ENCODE assay signal across 9 mouse cellular contexts in the genomic region with DNA sequence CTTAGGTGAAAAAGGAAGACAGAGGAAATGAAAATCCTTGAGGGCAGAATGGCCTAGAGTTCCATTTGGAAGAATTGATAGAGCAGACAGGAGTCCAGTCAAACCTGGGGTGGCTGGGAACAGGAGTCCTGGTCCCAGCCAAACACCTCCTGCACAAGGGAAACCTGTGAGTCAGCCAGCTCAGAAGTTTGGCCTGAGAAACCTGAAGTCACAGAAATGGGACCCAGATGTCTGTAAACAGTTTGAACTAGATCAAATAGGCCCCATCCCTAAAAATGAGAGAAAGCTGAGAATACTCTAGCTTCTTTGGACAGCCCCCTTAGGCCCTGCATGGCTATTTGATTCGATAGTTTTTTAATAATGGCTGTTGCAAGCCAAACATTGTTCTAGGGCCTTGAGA. TPM values are rescaled to one million over a fixed set of nuclear protein-coding genes. Genes with fewer than 3 reads are reported as not detected.
A peak's percentile ranks its signal among the peaks of the same experiment; 100 is the strongest.
DNase-seq lines count a peak whose midpoint lies in the region; ATAC-seq and TF ChIP-seq lines count a peak whose summit lies in the region.
"Had no signal": no experiment of that assay in that cellular context is flagged by ENCODE, and none has a peak within 500 bp of the region (broad histone marks: within the 10 kb centered on the region; RNA-seq: fewer than 3 reads in every experiment).

No protein-coding gene starts in this region.

- peak overlapping the region; percentile 77 for H3K4me3 ChIP-seq in kidney, embryonic 14.5 days (ENCODE audit: low read length)
- H3K4me3 ChIP-seq in cortical plate, adult 2 months (ENCODE audit: insufficient read depth, low read length), result peak overlapping the region; percentile 70; the same call in 1 of the 2 replicates
- H3K4me3 ChIP-seq in forebrain, postnatal 0 days (ENCODE audit: low read depth, low read length), result no peak overlapping the region
- peak overlapping the region; percentile 68; the same call in 1 of the 2 replicates for H3K4me3 ChIP-seq in midbrain, embryonic 13.5 days (replicated peaks)

- H3K4me1 ChIP-seq in kidney, embryonic 14.5 days (ENCODE audit: control insufficient read depth, insufficient read depth, low read length), result peaks cover 17% of the 10 kb centered on the region
- H3K4me1 ChIP-seq in cortical plate, adult 2 months (ENCODE audit: control insufficient read depth, insufficient read depth, low read length), result peaks cover 6% of the 10 kb centered on the region; the same call in 1 of the 2 replicates
- no peaks in the 10 kb centered on the region for H3K4me1 ChIP-seq in forebrain, postnatal 0 days (ENCODE audit: insufficient read depth)
- H3K4me1 ChIP-seq in midbrain, embryonic 13.5 days (replicated peaks), result peaks cover 19% of the 10 kb centered on the region

- ATAC-seq in kidney, embryonic 14.5 days (ENCODE audit: low FRiP score, low TSS enrichment), result no peak
- ATAC-seq in forebrain, postnatal 0 days, result no peak
- no peak for ATAC-seq in midbrain, embryonic 13.5 days

- H3K27me3 ChIP-seq in kidney, embryonic 14.5 days (ENCODE audit: control insufficient read depth, insufficient read depth, low read length), result no peaks in the 10 kb centered on the region
- H3K27me3 ChIP-seq in forebrain, postnatal 0 days (ENCODE audit: insufficient read depth, low read length), result no peaks in the 10 kb centered on the region
- 0 out of 2 replicates have a peak, but pooled peaks cover 4% of the 10 kb centered on the region for H3K27me3 ChIP-seq in midbrain, embryonic 13.5 days

- H3K4me2 ChIP-seq in kidney, embryonic 14.5 days (replicated peaks; ENCODE audit: low read depth, low read length), result peak overlapping the region; percentile 90
- H3K4me2 ChIP-seq in forebrain, postnatal 0 days (ENCODE audit: low read depth), result 0 out of 2 replicates have a peak overlapping the region, but pooled peaks have one; percentile 93
- peak overlapping the region; percentile 94; the same call in 1 of the 2 replicates for H3K4me2 ChIP-seq in midbrain, embryonic 13.5 days (replicated peaks)

- DNase-seq in kidney, postnatal 4 days, result no peak
- DNase-seq in forebrain, postnatal 0 days, result no peak
- no peak for DNase-seq in urinary bladder, postnatal 36 days (ENCODE audit: low spot score in 2 of 2)
- no peak for DNase-seq in yolk sac, embryonic 10.5 days (ENCODE audit: low spot score)
- no peak for DNase-seq in layer of hippocampus, postnatal 10 days (ENCODE audit: low spot score in 2 of 2)

- WGBS in kidney, embryonic 14.5 days, result 90% methylated on average over 1 of the region's 1 CpGs
- 88% methylated on average over 1 of the region's 1 CpGs for WGBS in forebrain, postnatal 0 days
- 86% methylated on average over 1 of the region's 1 CpGs for WGBS in midbrain, embryonic 13.5 days

- no peaks in the 10 kb centered on the region for H3K9me3 ChIP-seq in kidney, embryonic 14.5 days (ENCODE audit: control insufficient read depth, low read length)
- no peaks in the 10 kb centered on the region for H3K9me3 ChIP-seq in forebrain, postnatal 0 days (ENCODE audit: low read length)
- no peaks in the 10 kb centered on the region for H3K9me3 ChIP-seq in midbrain, embryonic 13.5 days

- TF ChIP-seq POLR2A in cortical plate, adult 2 months (IDR thresholded peaks at IDR 0.05; ENCODE audit: extremely low read depth, insufficient read depth, low read length), result no peak

- peaks cover 17% of the 10 kb centered on the region for H3K36me3 ChIP-seq in kidney, embryonic 14.5 days (ENCODE audit: control insufficient read depth, insufficient read depth, low read length)
- H3K36me3 ChIP-seq in forebrain, postnatal 0 days (ENCODE audit: insufficient read depth), result peaks cover 25% of the 10 kb centered on the region
- H3K36me3 ChIP-seq in midbrain, embryonic 13.5 days, result peaks cover 42% of the 10 kb centered on the region

- H3K9ac ChIP-seq in kidney, embryonic 14.5 days (ENCODE audit: low read depth, low read length), result no peak overlapping the region; the same call in 1 of the 2 replicates
- H3K9ac ChIP-seq in forebrain, postnatal 0 days, result no peak overlapping the region
- no peak overlapping the region for H3K9ac ChIP-seq in midbrain, embryonic 13.5 days (replicated peaks)

- H3K27ac ChIP-seq in kidney, embryonic 14.5 days (ENCODE audit: low read depth, low read length), result no peak overlapping the region
- H3K27ac ChIP-seq in cortical plate, adult 2 months (ENCODE audit: insufficient read depth, low read length), result no peak overlapping the region
- no peak overlapping the region for H3K27ac ChIP-seq in forebrain, postnatal 0 days (ENCODE audit: low read depth, low read length)
- no peak overlapping the region for H3K27ac ChIP-seq in midbrain, embryonic 13.5 days

- TF ChIP-seq CTCF in cortical plate, adult 2 months (IDR thresholded peaks at IDR 0.05; ENCODE audit: extremely low read depth, insufficient read depth, low read length), result no peak
- no peak for TF ChIP-seq CTCF in forebrain, postnatal 0 days (IDR thresholded peaks at IDR 0.05; ENCODE audit: low read depth)

RNA-seq across cellular contexts. Expression of gene Rab43, which starts 0.7 kb away (rescaled TPM):
- polyA plus RNA-seq in kidney, embryonic 14.5 days (2014; fragmentation: Nextera tagmentation; extraction: Ambion mirVana), result 8.1 and 9.9 TPM in 2 replicates
- 13.9 and 14.4 TPM in 2 replicates for polyA plus RNA-seq in cortical plate, adult 2 months (2012; rRNA removed)
- total RNA-seq in forebrain, postnatal 0 days (2014; rRNA removed), result 14.2 and 24.3 TPM in 2 replicates
- polyA plus RNA-seq in forebrain, postnatal 0 days (2015; fragmentation: Nextera tagmentation; extraction: Ambion mirVana), result 7.2 and 9.3 TPM in 2 replicates
- polyA plus RNA-seq in midbrain, embryonic 13.5 days (2015; fragmentation: Nextera tagmentation; extraction: Ambion mirVana), result 7.5 and 9.6 TPM in 2 replicates
- 10 to 100 TPM; 19.3 to 21.2 TPM for total RNA-seq in layer of hippocampus, postnatal 10 days (2021)

RNA-seq across cellular contexts. Expression of gene Gm45140, which starts 22.9 kb away (rescaled TPM):
- 3.4 and 5.4 TPM in 2 replicates for polyA plus RNA-seq in kidney, embryonic 14.5 days (2014; fragmentation: Nextera tagmentation; extraction: Ambion mirVana)
- polyA plus RNA-seq in cortical plate, adult 2 months (2012; rRNA removed), result 4.3 and 5.6 TPM in 2 replicates
- 1.7 and 4.7 TPM in 2 replicates for total RNA-seq in forebrain, postnatal 0 days (2014; rRNA removed)
- polyA plus RNA-seq in forebrain, postnatal 0 days (2015; fragmentation: Nextera tagmentation; extraction: Ambion mirVana), result 1.0 and 2.0 TPM in 2 replicates
- polyA plus RNA-seq in midbrain, embryonic 13.5 days (2015; fragmentation: Nextera tagmentation; extraction: Ambion mirVana), result 3.2 and 3.3 TPM in 2 replicates
- total RNA-seq in layer of hippocampus, postnatal 10 days (2021), result 1 to 10 TPM; 2.7 to 4.4 TPM

RNA-seq across cellular contexts. Expression of gene Isy1, which starts 25.9 kb away (rescaled TPM):
- polyA plus RNA-seq in kidney, embryonic 14.5 days (2014; fragmentation: Nextera tagmentation; extraction: Ambion mirVana), result 61.5 and 63.5 TPM in 2 replicates
- polyA plus RNA-seq in cortical plate, adult 2 months (2012; rRNA removed), result 25.1 and 30.5 TPM in 2 replicates
- total RNA-seq in forebrain, postnatal 0 days (2014; rRNA removed), result 30.1 and 31.5 TPM in 2 replicates
- 28.2 and 28.5 TPM in 2 replicates for polyA plus RNA-seq in forebrain, postnatal 0 days (2015; fragmentation: Nextera tagmentation; extraction: Ambion mirVana)
- polyA plus RNA-seq in midbrain, embryonic 13.5 days (2015; fragmentation: Nextera tagmentation; extraction: Ambion mirVana), result 34.4 and 36.9 TPM in 2 replicates
- total RNA-seq in layer of hippocampus, postnatal 10 days (2021), result 10 to 100 TPM; 28.4 to 35.1 TPM

RNA-seq across cellular contexts. Expression of gene Gp9, which starts 34.8 kb away (rescaled TPM):
- 1.7 and 2.5 TPM in 2 replicates for polyA plus RNA-seq in kidney, embryonic 14.5 days (2014; fragmentation: Nextera tagmentation; extraction: Ambion mirVana)
- polyA plus RNA-seq in cortical plate, adult 2 months (2012; rRNA removed), result 1.6 and 1.7 TPM in 2 replicates
- 0.33 TPM in 1 of 2 replicates, not detected in the other for total RNA-seq in forebrain, postnatal 0 days (2014; rRNA removed)
- 0.18 and 0.28 TPM in 2 replicates for polyA plus RNA-seq in forebrain, postnatal 0 days (2015; fragmentation: Nextera tagmentation; extraction: Ambion mirVana)
- polyA plus RNA-seq in midbrain, embryonic 13.5 days (2015; fragmentation: Nextera tagmentation; extraction: Ambion mirVana), result 0.54 and 1.1 TPM in 2 replicates
- under 1 TPM; 0.40 to 0.57 TPM for total RNA-seq in layer of hippocampus, postnatal 10 days (2021)
- total RNA-seq: gastrocnemius, postnatal 14 days had no signal

RNA-seq across cellular contexts. Expression of gene Cnbp, which starts 38.2 kb away (rescaled TPM):
- 1,222 and 1,346 TPM in 2 replicates for polyA plus RNA-seq in kidney, embryonic 14.5 days (2014; fragmentation: Nextera tagmentation; extraction: Ambion mirVana)
- polyA plus RNA-seq in cortical plate, adult 2 months (2012; rRNA removed), result 303 and 320 TPM in 2 replicates
- 244 and 321 TPM in 2 replicates for total RNA-seq in forebrain, postnatal 0 days (2014; rRNA removed)
- polyA plus RNA-seq in forebrain, postnatal 0 days (2015; fragmentation: Nextera tagmentation; extraction: Ambion mirVana), result 684 and 687 TPM in 2 replicates
- polyA plus RNA-seq in midbrain, embryonic 13.5 days (2015; fragmentation: Nextera tagmentation; extraction: Ambion mirVana), result 700 and 708 TPM in 2 replicates
- 100 to 1,000 TPM; 248 to 265 TPM for total RNA-seq in layer of hippocampus, postnatal 10 days (2021)
